In the genomic region with DNA sequence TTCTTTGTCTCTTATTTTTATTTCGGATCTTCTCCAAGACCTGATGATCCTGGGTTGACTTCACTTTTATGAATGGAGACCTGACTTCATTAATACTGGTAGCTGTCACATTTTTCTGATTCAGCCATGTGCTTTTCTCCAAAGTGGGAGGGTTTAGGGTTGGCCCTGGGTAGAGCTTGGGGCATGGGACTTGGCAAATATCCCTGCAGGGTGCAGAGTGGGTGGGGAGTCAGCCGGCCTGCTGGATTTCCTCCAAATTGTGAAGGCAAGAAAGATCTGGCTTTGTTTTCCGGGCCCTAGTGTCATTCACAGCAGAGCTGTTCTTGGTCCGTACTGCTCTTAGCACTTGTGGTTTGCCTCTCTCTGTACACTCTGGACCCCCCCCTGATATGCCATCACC, we compare ENCODE assay signal across 13 mouse cellular contexts.
A peak's percentile ranks its signal among the peaks of the same experiment; 100 is the strongest.
DNase-seq lines count a peak whose midpoint lies in the region; ATAC-seq lines count a peak whose summit lies in the region.
"Had no signal": no experiment of that assay in that cellular context is flagged by ENCODE, and none has a peak within 500 bp of the region (broad histone marks: within the 10 kb centered on the region; RNA-seq: fewer than 3 reads in every experiment).

No protein-coding gene starts in this region.

- no peak overlapping the region for H3K4me2 ChIP-seq in heart, embryonic 11.5 days
- H3K4me2 ChIP-seq in embryonic facial prominence, embryonic 13.5 days, result peak overlapping the region; percentile 3; the same call in 1 of the 2 replicates
- H3K4me2 ChIP-seq: liver, embryonic 11.5 days had no signal

- H3K27ac ChIP-seq in heart, embryonic 11.5 days (ENCODE audit: low read depth, low read length), result no peak overlapping the region
- no peak overlapping the region for H3K27ac ChIP-seq in embryonic facial prominence, embryonic 13.5 days

- peaks cover 14% of the 10 kb centered on the region for H3K4me1 ChIP-seq in heart, embryonic 11.5 days (ENCODE audit: control insufficient read depth, insufficient read depth, low read length)
- H3K4me1 ChIP-seq in embryonic facial prominence, embryonic 13.5 days, result peaks cover 16% of the 10 kb centered on the region

- 65% methylated on average over 4 of the region's 4 CpGs for WGBS in heart, embryonic 11.5 days (ENCODE audit: insufficient replicate concordance)
- WGBS in embryonic facial prominence, embryonic 13.5 days, result 55% methylated on average over 4 of the region's 4 CpGs

- H3K9ac ChIP-seq in heart, embryonic 11.5 days (ENCODE audit: low read depth, low read length), result no peak overlapping the region
- no peak overlapping the region for H3K9ac ChIP-seq in embryonic facial prominence, embryonic 13.5 days

- no peak for ATAC-seq in heart, embryonic 11.5 days (replicated peaks; ENCODE audit: insufficient number of reproducible peaks, low FRiP score, low TSS enrichment)
- no peak for ATAC-seq in embryonic facial prominence, embryonic 13.5 days (ENCODE audit: insufficient number of reproducible peaks, insufficient read depth, low FRiP score, low TSS enrichment, low read depth)
- ATAC-seq: midbrain, embryonic 16.5 days had no signal

- H3K27me3 ChIP-seq in heart, embryonic 11.5 days (ENCODE audit: control insufficient read depth, insufficient read depth, low read length), result no peaks in the 10 kb centered on the region
- H3K27me3 ChIP-seq in embryonic facial prominence, embryonic 13.5 days, result no peaks in the 10 kb centered on the region

- no peaks in the 10 kb centered on the region for H3K36me3 ChIP-seq in heart, embryonic 11.5 days (ENCODE audit: control insufficient read depth, insufficient read depth, low read length)
- no peaks in the 10 kb centered on the region for H3K36me3 ChIP-seq in embryonic facial prominence, embryonic 13.5 days

- no peak overlapping the region for H3K4me3 ChIP-seq in heart, embryonic 11.5 days (ENCODE audit: low read depth, low read length)
- H3K4me3 ChIP-seq in embryonic facial prominence, embryonic 13.5 days, result no peak overlapping the region

- H3K9me3 ChIP-seq in heart, embryonic 11.5 days (replicated peaks; ENCODE audit: control insufficient read depth, low read length), result peaks cover 5% of the 10 kb centered on the region; the same call in 1 of the 2 replicates
- H3K9me3 ChIP-seq in embryonic facial prominence, embryonic 13.5 days, result no peaks in the 10 kb centered on the region

- peak; percentile 61 for DNase-seq in adrenal gland, adult 2 months
- no peak for DNase-seq in adrenal gland, adult 18-20 months (ENCODE audit: low spot score in 2 of 2)
- DNase-seq in heart, postnatal 4 days, result peak; percentile 52
- DNase-seq in lung, postnatal 36 days, result peak; percentile 7
- no peak for DNase-seq in lung, adult 18-20 months
- DNase-seq in adipocyte (ENCODE audit: low spot score), result no peak
- DNase-seq: gastrocnemius, postnatal 36 days; kidney, adult 2 months; thymus, postnatal 36 days had no signal

Comparison
In these comparisons a context has a peak if more than half of its experiments do, and no peak if none do; other contexts are left out.
1. DNase-seq: peak in adrenal gland, adult 2 months (single experiment), heart, postnatal 4 days (single experiment) and lung, postnatal 36 days (single experiment); none in adrenal gland, adult 18-20 months (0 of 2), lung, adult 18-20 months (0 of 2) and adipocyte (single experiment).